Mouse (Mus musculus) erythroblast, embryonic 14.5 days (primary cell): Measurements from ENCODE around the gene Ano1.

Experiments
- GATA1 ChIP-seq: IDR thresholded peaks from 2 replicates; pipeline ENCODE4 v1.6.1; 2012; ENCODE audit warnings: low read length, inconsistent platforms, mixed read lengths
- TAL1 ChIP-seq: IDR thresholded peaks from 3 replicates; pipeline ENCODE4 v1.6.1; 2012; ENCODE audit warnings: low read length, inconsistent platforms, mixed read lengths

DNA sequence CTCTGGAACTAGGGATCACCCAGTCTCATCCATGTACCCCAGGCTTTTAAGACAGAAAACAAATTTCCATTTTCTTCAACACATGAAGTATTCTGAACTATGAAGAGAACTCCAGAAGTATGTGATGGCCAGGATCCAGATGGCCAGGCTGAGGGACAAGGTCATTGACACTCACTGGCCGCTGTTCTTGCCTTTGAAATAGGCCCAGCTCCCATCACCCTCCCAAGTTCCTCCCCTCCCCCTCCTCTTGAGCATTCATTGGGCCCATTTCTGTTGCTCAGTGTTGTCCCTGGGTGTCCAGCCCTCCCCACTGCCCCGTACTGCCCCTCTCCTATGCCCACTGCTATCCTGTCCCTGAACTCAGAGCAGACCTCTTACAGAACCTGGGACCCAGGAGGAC lies 2.9 kb upstream of the Ano1 start:
- no peak for TF ChIP-seq TAL1
- no peak for TF ChIP-seq GATA1
